Mouse (Mus musculus): ENCODE data around the gene Gas7.

DNA sequence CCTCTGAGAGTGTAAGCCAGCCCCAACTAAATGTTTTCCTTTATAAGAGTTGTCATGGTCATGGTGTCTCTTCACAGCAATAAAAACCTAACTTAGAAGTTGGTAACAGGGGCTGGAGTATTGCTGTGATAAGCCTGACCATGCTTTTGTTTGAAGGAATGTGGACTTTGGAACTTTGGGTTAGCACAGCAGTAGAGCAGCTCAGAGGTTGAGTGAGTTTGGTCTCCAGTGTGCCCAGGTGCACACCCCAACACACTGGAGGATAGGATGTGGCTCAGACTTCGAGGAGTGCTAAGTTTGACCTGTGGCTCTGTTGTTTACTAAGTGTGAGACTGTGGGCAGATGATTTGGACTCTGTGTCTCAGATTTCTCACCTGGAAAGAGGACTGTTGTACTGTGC, 41.6 kb downstream of the Gas7 start:
- TF ChIP-seq POLR2A (IDR thresholded peaks at IDR 0.05; ENCODE audit: borderline replicate concordance, low read depth, low read length) (no peak), CTCF (IDR thresholded peaks at IDR 0.05; ENCODE audit: low read depth, low read length) (no peak)
